Mouse (Mus musculus): ENCODE measurements around the gene Smad6. TPM values are rescaled to one million over a fixed set of nuclear protein-coding genes. Genes with fewer than 3 reads are reported as not detected.

Gene Smad6
- polyA plus RNA-seq, 1 experiment from 2014 or later, result 19.3 TPM

- WGBS, result 77% methylated on average over 4 of the region's 4 CpGs
- Histone ChIP-seq H3K4me1 (peaks cover 100% of the 10 kb centered on the region), H3K36me3 (peaks cover 29% of the 10 kb centered on the region), H3K4me3 (no peak overlapping the region), H3K27me3 (replicated peaks) (no peaks in the 10 kb centered on the region), H3K27ac (replicated peaks) (peak overlapping the region; percentile 95), H3K9me3 (no peaks in the 10 kb centered on the region), H3K9ac (no peak overlapping the region), H3K4me2 (0 out of 2 replicates have a peak overlapping the region, but pooled peaks have one; percentile 49)
- ATAC-seq (ENCODE audit: extremely low read depth, insufficient number of reproducible peaks, low FRiP score, low TSS enrichment), result no peak
These were observed 40.5 kb downstream of the Smad6 start for GRCm38 (mm10) chr9:63981371-63981770.

GRCm38 (mm10) chr9:63980179-63981086 is 41.4 kb downstream of the Smad6 start:
- H3K9ac ChIP-seq, result peak overlapping the region; percentile 69
- H3K27me3 ChIP-seq (replicated peaks), result no peaks in the 10 kb centered on the region
- H3K4me1 ChIP-seq, result peaks cover 100% of the 10 kb centered on the region
- no peak for ATAC-seq (ENCODE audit: extremely low read depth, insufficient number of reproducible peaks, low FRiP score, low TSS enrichment)
- peaks cover 32% of the 10 kb centered on the region for H3K36me3 ChIP-seq
- H3K9me3 ChIP-seq, result no peaks in the 10 kb centered on the region
- peak overlapping the region; percentile 49 for H3K4me2 ChIP-seq
- WGBS, result 19% methylated on average over 18 of the region's 18 CpGs
- peak overlapping the region; percentile 95 for H3K27ac ChIP-seq (replicated peaks)
- H3K4me3 ChIP-seq, result no peak overlapping the region

- Histone ChIP-seq H3K9ac (peak overlapping the region; percentile 13; the same call in 1 of the 2 replicates), H3K4me3 (no peak overlapping the region), H3K4me2 (0 out of 2 replicates have a peak overlapping the region, but pooled peaks have one; percentile 49), H3K4me1 (peaks cover 100% of the 10 kb centered on the region), H3K27ac (replicated peaks) (peak overlapping the region; percentile 95), H3K9me3 (no peaks in the 10 kb centered on the region), H3K36me3 (peaks cover 31% of the 10 kb centered on the region), H3K27me3 (replicated peaks) (no peaks in the 10 kb centered on the region)
- 19% methylated on average over 2 of the region's 2 CpGs for WGBS
- ATAC-seq (ENCODE audit: extremely low read depth, insufficient number of reproducible peaks, low FRiP score, low TSS enrichment), result no peak
These were observed 42.6 kb downstream of the Smad6 start for GRCm38 (mm10) chr9:63979275-63979674.

- peaks cover 100% of the 10 kb centered on the region for H3K4me1 ChIP-seq
- H3K9ac ChIP-seq, result peak overlapping the region; percentile 61; the same call in 1 of the 2 replicates
- H3K9me3 ChIP-seq, result no peaks in the 10 kb centered on the region
- 17% methylated on average over 7 of the region's 7 CpGs for WGBS
- H3K27ac ChIP-seq (replicated peaks), result peak overlapping the region; percentile 95
- no peaks in the 10 kb centered on the region for H3K27me3 ChIP-seq (replicated peaks)
- ATAC-seq (ENCODE audit: extremely low read depth, insufficient number of reproducible peaks, low FRiP score, low TSS enrichment), result no peak
- no peak overlapping the region for H3K4me3 ChIP-seq
- H3K36me3 ChIP-seq, result peaks cover 29% of the 10 kb centered on the region
- H3K4me2 ChIP-seq, result no peak overlapping the region
These were observed 43.2 kb downstream of the Smad6 start for GRCm38 (mm10) chr9:63978682-63979081.

GRCm38 (mm10) chr9:63975996-63976395 is 45.9 kb downstream of the Smad6 start:
- H3K4me1 ChIP-seq, result peaks cover 99% of the 10 kb centered on the region
- H3K9me3 ChIP-seq, result no peaks in the 10 kb centered on the region
- peak overlapping the region; percentile 74 for H3K9ac ChIP-seq
- H3K27ac ChIP-seq (replicated peaks), result peak overlapping the region; percentile 95
- no peak for ATAC-seq (ENCODE audit: extremely low read depth, insufficient number of reproducible peaks, low FRiP score, low TSS enrichment)
- H3K27me3 ChIP-seq (replicated peaks), result no peaks in the 10 kb centered on the region
- 31% methylated on average over 11 of the region's 11 CpGs for WGBS
- peak overlapping the region; percentile 42 for H3K4me2 ChIP-seq
- 0 out of 2 replicates have a peak overlapping the region, but pooled peaks have one; percentile 3 for H3K4me3 ChIP-seq
- H3K36me3 ChIP-seq, result peaks cover 25% of the 10 kb centered on the region

- no peak for ATAC-seq (ENCODE audit: extremely low read depth, insufficient number of reproducible peaks, low FRiP score, low TSS enrichment)
- Histone ChIP-seq H3K9me3 (no peaks in the 10 kb centered on the region), H3K4me2 (peak overlapping the region; percentile 14; the same call in 1 of the 2 replicates), H3K36me3 (peaks cover 25% of the 10 kb centered on the region), H3K27ac (replicated peaks) (peak overlapping the region; percentile 95), H3K9ac (peak overlapping the region; percentile 74), H3K4me1 (peaks cover 99% of the 10 kb centered on the region), H3K4me3 (no peak overlapping the region), H3K27me3 (replicated peaks) (no peaks in the 10 kb centered on the region)
- 41% methylated on average over 13 of the region's 13 CpGs for WGBS
These were observed 47.4 kb downstream of the Smad6 start for GRCm38 (mm10) chr9:63974258-63975023.

GRCm38 (mm10) chr9:63973662-63974190 is 48.1 kb downstream of the Smad6 start:
- Histone ChIP-seq H3K9ac (peak overlapping the region; percentile 74), H3K36me3 (peaks cover 25% of the 10 kb centered on the region), H3K9me3 (no peaks in the 10 kb centered on the region), H3K27me3 (replicated peaks) (no peaks in the 10 kb centered on the region), H3K4me3 (no peak overlapping the region), H3K27ac (replicated peaks) (peak overlapping the region; percentile 95), H3K4me2 (no peak overlapping the region), H3K4me1 (peaks cover 99% of the 10 kb centered on the region)
- no peak for ATAC-seq (ENCODE audit: extremely low read depth, insufficient number of reproducible peaks, low FRiP score, low TSS enrichment)
- 57% methylated on average over 14 of the region's 14 CpGs for WGBS

GRCm38 (mm10) chr9:63972576-63973290 is 49.1 kb downstream of the Smad6 start:
- Histone ChIP-seq H3K9me3 (no peaks in the 10 kb centered on the region), H3K27me3 (replicated peaks) (no peaks in the 10 kb centered on the region), H3K27ac (replicated peaks) (peak overlapping the region; percentile 95), H3K36me3 (peaks cover 25% of the 10 kb centered on the region), H3K9ac (peak overlapping the region; percentile 64), H3K4me1 (peaks cover 99% of the 10 kb centered on the region), H3K4me2 (no peak overlapping the region), H3K4me3 (no peak overlapping the region)
- no peak for ATAC-seq (ENCODE audit: extremely low read depth, insufficient number of reproducible peaks, low FRiP score, low TSS enrichment)
- WGBS, result 84% methylated on average over 11 of the region's 11 CpGs

- Histone ChIP-seq H3K4me1 (peaks cover 99% of the 10 kb centered on the region), H3K27ac (replicated peaks) (peak overlapping the region; percentile 95), H3K9me3 (no peaks in the 10 kb centered on the region), H3K4me2 (no peak overlapping the region; the same call in 1 of the 2 replicates), H3K27me3 (replicated peaks) (no peaks in the 10 kb centered on the region), H3K9ac (peak overlapping the region; percentile 64; the same call in 1 of the 2 replicates), H3K4me3 (no peak overlapping the region), H3K36me3 (peaks cover 22% of the 10 kb centered on the region)
- no peak for ATAC-seq (ENCODE audit: extremely low read depth, insufficient number of reproducible peaks, low FRiP score, low TSS enrichment)
- 30% methylated on average over 4 of the region's 4 CpGs for WGBS
These were observed 50.3 kb downstream of the Smad6 start for GRCm38 (mm10) chr9:63971557-63971956.

- Histone ChIP-seq H3K9me3 (no peaks in the 10 kb centered on the region), H3K4me1 (peaks cover 99% of the 10 kb centered on the region), H3K9ac (peak overlapping the region; percentile 67), H3K27me3 (replicated peaks) (no peaks in the 10 kb centered on the region), H3K27ac (replicated peaks) (peak overlapping the region; percentile 95), H3K4me2 (peak overlapping the region; percentile 52), H3K4me3 (no peak overlapping the region), H3K36me3 (peaks cover 22% of the 10 kb centered on the region)
- ATAC-seq (ENCODE audit: extremely low read depth, insufficient number of reproducible peaks, low FRiP score, low TSS enrichment), result no peak
- WGBS, result 64% methylated on average over 6 of the region's 6 CpGs
These were observed 51.0 kb downstream of the Smad6 start for GRCm38 (mm10) chr9:63970836-63971235.

All from heart, embryonic 13.5 days (tissue).